Mouse (Mus musculus) MEL (cell line): ENCODE measurements around the gene Grhl3. TPM values are rescaled to one million over a fixed set of nuclear protein-coding genes. Genes with fewer than 3 reads are reported as not detected.

ENCODE experiments used
- DNase-seq: peaks from one replicate; pipeline ENCODE4 v3.0.0; 2011; ENCODE audit warnings: low read depth, low spot score
- H3K27ac ChIP-seq: 2 replicates; pipeline ENCODE4 v1.5.1; 2012; ENCODE audit warnings: low read depth, mild to moderate bottlenecking, control low read depth, low read length, moderate library complexity; ENCODE audit not compliant: control insufficient read depth
- H3K27me3 ChIP-seq, 2 experiments: fragments of 150-350 bp in 1 of 2; sonication (generic) in 1 of 2; 2 replicates each; pipeline ENCODE4 v1.6.1; 2012; ENCODE audit warnings: low read length in 2 of 2, mild to moderate bottlenecking in 2 of 2, improper control_type of control experiment in 1 of 2, moderate library complexity in 1 of 2; ENCODE audit not compliant: insufficient read depth in 2 of 2, control insufficient read depth in 1 of 2
- H3K36me3 ChIP-seq, 2 experiments: 2 replicates each; pipeline ENCODE4 v1.6.1; 2012 to 2014; ENCODE audit warnings: low read length in 2 of 2, improper control_type of control experiment in 1 of 2, inconsistent platforms in 1 of 2, mild to moderate bottlenecking in 1 of 2; ENCODE audit not compliant: insufficient read depth in 2 of 2, control insufficient read depth in 1 of 2
- H3K4me1 ChIP-seq, 2 experiments: fragments of 150-350 bp in 1 of 2; sonication (generic) in 1 of 2; 2 replicates each; pipeline ENCODE4 v1.6.1; 2012; ENCODE audit warnings: low read length in 2 of 2, improper control_type of control experiment in 1 of 2, mild to moderate bottlenecking in 1 of 2; ENCODE audit not compliant: insufficient read depth in 2 of 2, control insufficient read depth in 1 of 2
- H3K4me3 ChIP-seq, 2 experiments: fragments of 150-350 bp in 1 of 2; sonication (generic) in 1 of 2; 2 replicates each; pipeline ENCODE4 v1.5.1; 2012; ENCODE audit warnings: low read depth in 2 of 2, low read length in 2 of 2, mild to moderate bottlenecking in 2 of 2, moderate library complexity in 2 of 2, control low read depth in 1 of 2, improper control_type of control experiment in 1 of 2; ENCODE audit not compliant: control insufficient read depth in 1 of 2, insufficient read depth in 1 of 2
- H3K79me2 ChIP-seq: 2 replicates; pipeline ENCODE4 v1.6.1; 2012; ENCODE audit warnings: mild to moderate bottlenecking, low read length, moderate library complexity; ENCODE audit not compliant: control insufficient read depth, poor library complexity, insufficient read depth
- H3K9ac ChIP-seq: 2 replicates; pipeline ENCODE4 v1.6.1; 2012; ENCODE audit warnings: low read depth, mild to moderate bottlenecking, control low read depth, low read length, moderate library complexity; ENCODE audit not compliant: control insufficient read depth, poor library complexity, severe bottlenecking
- H3K9me3 ChIP-seq: fragments of 150-350 bp; sonication (generic); replicated peaks from 2 replicates; pipeline ENCODE4 v1.6.1; 2012; ENCODE audit warnings: mild to moderate bottlenecking, low read length, improper control_type of control experiment, moderate library complexity; ENCODE audit not compliant: insufficient read depth
- BHLHE40 ChIP-seq: IDR thresholded peaks from 2 replicates; pipeline ENCODE4 v1.6.1; 2012; ENCODE audit warnings: low read depth, mild to moderate bottlenecking, inconsistent platforms, low read length, improper control_type of control experiment, borderline replicate concordance
- CHD1 ChIP-seq: IDR thresholded peaks from 2 replicates; pipeline ENCODE4 v1.6.1; 2012; ENCODE audit warnings: low read depth, mild to moderate bottlenecking, inconsistent platforms, low read length, improper control_type of control experiment
- CTCF ChIP-seq, 3 experiments: IDR thresholded peaks in 2 of 3; conservative IDR thresholded peaks in 1 of 3; 2 replicates each; pipeline ENCODE4 v1.5.1; 2011 to 2012; ENCODE audit warnings: low read length in 3 of 3, low read depth in 2 of 3, mild to moderate bottlenecking in 2 of 3, improper control_type of control experiment in 1 of 3, inconsistent platforms in 1 of 3, mixed read lengths in 1 of 3, moderate library complexity in 1 of 3; ENCODE audit not compliant: control insufficient read depth in 1 of 3, insufficient read depth in 1 of 3, poor library complexity in 1 of 3, severe bottlenecking in 1 of 3
- ETS1 ChIP-seq: IDR thresholded peaks from 2 replicates; pipeline ENCODE4 v1.6.1; 2012; ENCODE audit warnings: low read depth, mild to moderate bottlenecking, inconsistent platforms, low read length, improper control_type of control experiment, moderate library complexity
- GABPA ChIP-seq: IDR thresholded peaks from 2 replicates; pipeline ENCODE4 v1.6.1; 2012; ENCODE audit warnings: low read depth, mild to moderate bottlenecking, inconsistent platforms, low read length, improper control_type of control experiment, moderate library complexity
- GATA1 ChIP-seq: IDR thresholded peaks from 2 replicates; pipeline ENCODE4 v1.6.1; 2011; ENCODE audit warnings: low read depth, low read length, improper control_type of control experiment
- MAFK ChIP-seq: IDR thresholded peaks from 2 replicates; pipeline ENCODE4 v1.6.1; 2011; ENCODE audit warnings: low read depth, mild to moderate bottlenecking, low read length, improper control_type of control experiment, borderline replicate concordance
- MYC ChIP-seq: IDR thresholded peaks from 2 replicates; pipeline ENCODE4 v1.6.1; 2011; ENCODE audit warnings: low read depth, mild to moderate bottlenecking, low read length, improper control_type of control experiment, moderate library complexity
- NELFE ChIP-seq: IDR thresholded peaks from 2 replicates; pipeline ENCODE4 v1.6.1; 2011; ENCODE audit warnings: low read depth, low read length, improper control_type of control experiment
- POLR2A ChIP-seq, 2 experiments: IDR thresholded peaks; 2 replicates each; pipeline ENCODE4 v1.6.1; 2011 to 2012; ENCODE audit warnings: low read length in 2 of 2, mild to moderate bottlenecking in 2 of 2, control low read depth in 1 of 2, improper control_type of control experiment in 1 of 2, low read depth in 1 of 2, moderate library complexity in 1 of 2; ENCODE audit not compliant: control insufficient read depth in 1 of 2, insufficient read depth in 1 of 2, poor library complexity in 1 of 2
- RAD21 ChIP-seq: IDR thresholded peaks from 2 replicates; pipeline ENCODE4 v1.6.1; 2011; ENCODE audit warnings: mild to moderate bottlenecking, low read depth, low read length, improper control_type of control experiment
- SMC3 ChIP-seq: IDR thresholded peaks from 2 replicates; pipeline ENCODE4 v1.6.1; 2011; ENCODE audit warnings: low read depth, low read length, improper control_type of control experiment
- USF1 ChIP-seq: IDR thresholded peaks from 2 replicates; pipeline ENCODE4 v1.6.1; 2014; ENCODE audit warnings: low read depth, mild to moderate bottlenecking, inconsistent platforms, low read length, improper control_type of control experiment, moderate library complexity
- USF2 ChIP-seq, 2 experiments: IDR thresholded peaks; 2 replicates each; pipeline ENCODE4 v1.6.1; 2011 to 2012; ENCODE audit warnings: improper control_type of control experiment in 2 of 2, low read length in 2 of 2, borderline replicate concordance in 1 of 2, inconsistent platforms in 1 of 2, low read depth in 1 of 2, mild to moderate bottlenecking in 1 of 2; ENCODE audit not compliant: insufficient read depth in 1 of 2
- ZKSCAN1 ChIP-seq: IDR thresholded peaks from 2 replicates; pipeline ENCODE4 v1.6.1; 2012; ENCODE audit warnings: low read depth, mild to moderate bottlenecking, inconsistent platforms, low read length, improper control_type of control experiment, moderate library complexity
- ZNF384 ChIP-seq: IDR thresholded peaks from 2 replicates; pipeline ENCODE4 v1.6.1; 2012; ENCODE audit warnings: low read depth, mild to moderate bottlenecking, inconsistent platforms, low read length, improper control_type of control experiment
- polyA plus RNA-seq, 2 experiments: library from polyadenylated mRNA; stranded (reverse) in 1 of 2; unstranded in 1 of 2; fragments of >175 nt in 1 of 2; fragments of >200 nt in 1 of 2; gene quantifications; 2 replicates each; pipeline versions ENCODE4 v1.2.1 to v1.2.4; 2012; ENCODE audit warnings: low replicate concordance in 2 of 2, low read depth in 1 of 2; ENCODE audit not compliant: insufficient read length in 2 of 2, insufficient read depth in 1 of 2, missing spikeins in 1 of 2
- total RNA-seq: library from RNA; depleted of rRNA; stranded (reverse); fragments of 300-350 nt; gene quantifications from 2 replicates; pipeline ENCODE4 v1.2.3, GENCODE M21; 2012

Grhl3 gene
- total and polyA plus RNA-seq, 3 experiments: not detected

GRCm38 (mm10) chr4:135609986-135610385, 36.6 kb upstream of the Grhl3 start:
- no peak overlapping the region for H3K4me3 ChIP-seq
- peaks cover 0 to 6% of the 10 kb centered on the region in 2 experiments; a peak in 2 of 4 replicates for H3K4me1 ChIP-seq
- H3K27me3 ChIP-seq: no peaks in the 10 kb centered on the region
- TF ChIP-seq POLR2A (IDR thresholded peaks at IDR 0.05; ENCODE audit: control insufficient read depth in 1 of 2, insufficient read depth in 1 of 2, low read depth in 1 of 2, low read length in 2 of 2, poor library complexity in 1 of 2): no peak
- no peak for TF ChIP-seq USF2 (IDR thresholded peaks at IDR 0.05; ENCODE audit: borderline replicate concordance in 1 of 2, insufficient read depth in 1 of 2, low read depth in 1 of 2, low read length in 2 of 2)
- TF ChIP-seq ZNF384: no peak
- no peak for TF ChIP-seq BHLHE40
- no peak for TF ChIP-seq GABPA
- TF ChIP-seq CHD1: no peak
- peak; percentile 4 for TF ChIP-seq RAD21
- TF ChIP-seq MAFK: no peak
- no peak for TF ChIP-seq USF1
- TF ChIP-seq ETS1: no peak
- TF ChIP-seq ZKSCAN1: no peak
- peak in 2 of 3 experiments; percentile 31; a peak in 3 of 6 replicates for TF ChIP-seq CTCF (IDR thresholded peaks at IDR 0.05 in 2 of 3, conservative IDR thresholded peaks at IDR 0.05 in 1 of 3; ENCODE audit: control insufficient read depth in 1 of 3, insufficient read depth in 1 of 3, low read depth in 2 of 3, low read length in 3 of 3, poor library complexity in 1 of 3, severe bottlenecking in 1 of 3)
- no peak for TF ChIP-seq MYC
- 0 out of 2 replicates have a peak, but pooled peaks have one; percentile 12 for TF ChIP-seq SMC3
- TF ChIP-seq NELFE: no peak
- peaks cover 0 to 9% of the 10 kb centered on the region in 2 experiments; a peak in 2 of 4 replicates for H3K36me3 ChIP-seq
- H3K79me2 ChIP-seq: no peaks in the 10 kb centered on the region
- no peaks in the 10 kb centered on the region for H3K9me3 ChIP-seq
- DNase-seq: no peak
- H3K9ac ChIP-seq: no peak overlapping the region
- no peak overlapping the region for H3K27ac ChIP-seq

- no peak overlapping the region for H3K27ac ChIP-seq
- H3K9ac ChIP-seq: no peak overlapping the region
- TF ChIP-seq GATA1 (0 out of 2 replicates have a peak, but pooled peaks have one; percentile 15), SMC3 (no peak)
- H3K9me3 ChIP-seq: no peaks in the 10 kb centered on the region
- no peaks in the 10 kb centered on the region; a peak in 1 of 4 replicates for H3K27me3 ChIP-seq
- H3K36me3 ChIP-seq: no peaks in the 10 kb centered on the region
- no peak overlapping the region for H3K4me3 ChIP-seq
- H3K4me1 ChIP-seq: no peaks in the 10 kb centered on the region
- DNase-seq: no peak
- no peaks in the 10 kb centered on the region for H3K79me2 ChIP-seq
Observed at GRCm38 (mm10) chr4:135607979-135608885, 34.8 kb upstream of the Grhl3 start.
